Mouse (Mus musculus) heart, embryonic 15.5 days (tissue): ENCODE measurements around the gene Mtap. TPM values are rescaled to one million over a fixed set of nuclear protein-coding genes. Genes with fewer than 3 reads are reported as not detected.

ENCODE experiments used
- ATAC-seq: fragments of 200-750 bp; cut with Nextera tagmentation; replicated peaks from 2 replicates; pipeline ENCODE4 v1.8.0; 2017; ENCODE audit warnings: low read depth, moderate TSS enrichment; ENCODE audit not compliant: insufficient number of reproducible peaks, insufficient read depth, low FRiP score
- H3K27ac ChIP-seq: fragments of 300-500 bp; sonication (generic); 2 replicates; pipeline ENCODE4 v1.5.1; 2015; ENCODE audit warnings: mild to moderate bottlenecking, inconsistent platforms
- H3K27me3 ChIP-seq: fragments of 300-500 bp; sonication (generic); 2 replicates; pipeline ENCODE4 v1.6.1; 2015; ENCODE audit warnings: inconsistent platforms
- H3K36me3 ChIP-seq: fragments of 300-500 bp; sonication (generic); 2 replicates; pipeline ENCODE4 v1.6.1; 2015; ENCODE audit warnings: mild to moderate bottlenecking, inconsistent platforms
- H3K4me1 ChIP-seq: fragments of 300-500 bp; sonication (generic); replicated peaks from 2 replicates; pipeline ENCODE4 v1.6.1; 2015; ENCODE audit warnings: inconsistent platforms
- H3K4me2 ChIP-seq: fragments of 300-500 bp; sonication (generic); 2 replicates; pipeline ENCODE4 v1.6.1; 2015; ENCODE audit warnings: inconsistent platforms, mild to moderate bottlenecking, moderate library complexity
- H3K4me3 ChIP-seq: fragments of 300-500 bp; sonication (generic); 2 replicates; pipeline ENCODE4 v1.5.1; 2015; ENCODE audit warnings: mild to moderate bottlenecking, inconsistent platforms
- H3K9ac ChIP-seq: fragments of 300-500 bp; sonication (generic); 2 replicates; pipeline ENCODE4 v1.6.1; 2015; ENCODE audit warnings: mild to moderate bottlenecking, inconsistent platforms
- H3K9me3 ChIP-seq: fragments of 300-500 bp; sonication (generic); replicated peaks from 2 replicates; pipeline ENCODE4 v1.6.1; 2016; ENCODE audit warnings: inconsistent platforms
- WGBS: fragments of 180-500 bp; shearing (Covaris S2); methylation state at CpG from one replicate; pipeline ENCODE4 v1.1.7; 2015; ENCODE audit warnings: mixed read lengths; 5-methylcytosine and 5-hydroxymethylcytosine counted together
- polyA plus RNA-seq: library from polyadenylated mRNA; unstranded; fragments of >200 nt; fragmentation: Nextera tagmentation; extraction: Ambion mirVana; gene quantifications from 2 replicates; pipeline ENCODE4 v1.2.1, GENCODE M21; 2015

Mtap gene
- polyA plus RNA-seq, 1 experiment from 2014 or later = 51.9 TPM

DNA sequence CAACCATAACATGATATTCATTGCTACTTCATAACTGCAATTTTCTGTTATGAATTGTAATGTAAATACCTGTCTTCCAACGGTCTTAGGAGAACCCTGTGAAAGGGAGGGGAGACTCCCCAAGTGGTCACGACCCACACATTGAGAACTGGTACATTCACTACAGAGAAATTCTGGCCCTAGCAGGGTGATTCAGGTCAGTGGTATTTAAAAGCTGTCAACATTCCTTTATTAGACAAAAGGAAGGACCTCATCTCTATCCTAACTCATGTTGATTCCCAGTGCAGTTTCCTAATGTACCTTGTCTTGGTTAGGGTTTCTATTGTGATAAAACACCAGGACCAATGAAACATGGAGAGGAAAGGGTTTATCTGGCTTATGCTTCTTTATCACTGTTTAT is 20.9 kb upstream of the Mtap start:
- Histone ChIP-seq H3K9me3 (no peaks in the 10 kb centered on the region), H3K27me3 (no peaks in the 10 kb centered on the region)
- WGBS = 77% methylated on average over 2 of the region's 2 CpGs

DNA sequence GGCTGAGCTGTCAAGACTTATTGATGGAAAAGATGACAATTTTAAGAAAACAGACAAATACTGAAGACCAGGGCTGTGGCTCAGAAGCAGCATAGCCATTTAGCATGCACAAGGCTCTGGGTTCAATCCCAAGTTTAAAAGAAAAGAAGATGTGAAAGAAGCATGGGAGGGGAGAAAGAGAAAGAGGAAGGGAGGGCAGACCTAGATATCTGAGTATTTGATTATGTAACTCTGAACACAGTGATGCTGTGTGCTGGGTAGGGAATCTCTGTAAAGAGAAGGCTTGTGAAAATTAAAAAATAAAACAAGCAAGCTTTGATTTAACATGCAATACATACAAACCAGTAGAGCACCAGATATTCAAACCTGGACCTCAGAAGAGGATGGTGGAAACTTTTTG is 17.0 kb upstream of the Mtap start:
- H3K4me3 ChIP-seq = no peak overlapping the region
- H3K36me3 ChIP-seq = no peaks in the 10 kb centered on the region
- no peak overlapping the region for H3K4me2 ChIP-seq
- no peak overlapping the region for H3K9ac ChIP-seq
- no peak overlapping the region for H3K27ac ChIP-seq
- H3K27me3 ChIP-seq = no peaks in the 10 kb centered on the region
- ATAC-seq = no peak
- H3K9me3 ChIP-seq = no peaks in the 10 kb centered on the region
- H3K4me1 ChIP-seq = peaks cover 4% of the 10 kb centered on the region

More for the DNA sequence above, 20.9 kb upstream of the Mtap start:
- Histone ChIP-seq H3K27ac (no peak overlapping the region), H3K4me3 (no peak overlapping the region), H3K4me1 (no peaks in the 10 kb centered on the region), H3K4me2 (no peak overlapping the region), H3K36me3 (no peaks in the 10 kb centered on the region), H3K9ac (no peak overlapping the region)
- no peak for ATAC-seq

DNA sequence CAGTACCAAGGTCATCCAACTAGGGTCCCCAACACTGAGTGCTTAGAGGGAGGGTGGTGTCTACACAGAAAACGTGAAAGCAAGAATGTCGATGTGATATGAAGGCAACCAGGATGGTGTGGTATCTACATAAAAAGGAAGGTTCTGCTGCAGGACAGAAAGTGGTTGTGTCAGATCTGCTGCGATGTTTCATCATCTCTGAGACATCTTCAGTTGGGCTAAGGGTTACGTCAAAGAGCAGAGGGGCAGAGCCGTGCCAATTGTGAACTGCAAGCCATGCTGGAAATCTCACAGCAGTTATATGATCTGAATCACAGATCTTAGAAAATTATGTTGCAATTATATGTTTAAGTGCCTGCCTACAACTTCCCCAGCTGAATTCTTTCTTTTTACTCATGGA is 16.6 kb upstream of the Mtap start:
- ATAC-seq = no peak
- no peaks in the 10 kb centered on the region for H3K9me3 ChIP-seq
- no peak overlapping the region for H3K4me2 ChIP-seq
- no peak overlapping the region for H3K9ac ChIP-seq
- no peaks in the 10 kb centered on the region for H3K36me3 ChIP-seq
- H3K4me3 ChIP-seq = no peak overlapping the region
- H3K4me1 ChIP-seq = peaks cover 4% of the 10 kb centered on the region
- no peak overlapping the region for H3K27ac ChIP-seq
- H3K27me3 ChIP-seq = no peaks in the 10 kb centered on the region
- WGBS = 72% methylated on average over 5 of the region's 5 CpGs

DNA sequence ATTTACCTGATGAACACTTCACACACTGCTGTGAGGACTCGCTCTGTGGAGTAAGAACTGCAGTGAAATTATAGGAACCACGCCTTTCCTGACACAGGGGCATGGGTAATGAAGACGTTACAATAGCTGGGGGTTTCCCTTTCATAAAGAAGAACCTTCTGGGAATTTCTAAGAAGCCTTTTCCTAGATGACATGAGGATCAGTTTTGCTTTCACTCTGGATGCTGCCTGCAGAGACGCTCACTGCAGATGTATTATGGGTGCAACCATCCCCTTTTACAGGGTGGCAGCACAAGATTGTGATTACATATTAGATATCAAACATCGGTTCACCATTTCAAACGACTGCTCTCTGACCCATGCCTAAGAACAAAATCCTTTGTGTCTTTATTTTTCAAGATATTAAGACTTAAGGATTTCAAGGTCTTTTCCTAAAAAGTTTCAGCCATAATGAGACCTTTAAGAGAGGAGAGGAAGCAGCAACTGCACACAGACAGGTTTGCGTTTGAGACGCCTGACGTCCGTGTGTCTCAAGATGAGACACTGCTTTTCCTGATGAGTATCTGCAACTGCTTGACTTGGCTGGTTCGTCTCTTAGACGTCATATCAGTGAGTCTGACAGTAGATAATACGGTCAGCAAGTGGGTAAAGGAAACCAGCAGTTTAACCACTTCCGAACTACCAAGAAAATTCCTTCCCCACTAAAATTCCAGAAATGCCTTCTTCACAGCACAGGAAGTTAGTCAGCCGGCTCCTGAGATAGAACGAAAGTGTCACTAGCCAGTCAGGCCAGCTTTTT is 13.3 kb upstream of the Mtap start:
- no peak overlapping the region for H3K9ac ChIP-seq
- no peak overlapping the region for H3K27ac ChIP-seq
- H3K4me3 ChIP-seq = no peak overlapping the region; the same call in 1 of the 2 replicates

DNA sequence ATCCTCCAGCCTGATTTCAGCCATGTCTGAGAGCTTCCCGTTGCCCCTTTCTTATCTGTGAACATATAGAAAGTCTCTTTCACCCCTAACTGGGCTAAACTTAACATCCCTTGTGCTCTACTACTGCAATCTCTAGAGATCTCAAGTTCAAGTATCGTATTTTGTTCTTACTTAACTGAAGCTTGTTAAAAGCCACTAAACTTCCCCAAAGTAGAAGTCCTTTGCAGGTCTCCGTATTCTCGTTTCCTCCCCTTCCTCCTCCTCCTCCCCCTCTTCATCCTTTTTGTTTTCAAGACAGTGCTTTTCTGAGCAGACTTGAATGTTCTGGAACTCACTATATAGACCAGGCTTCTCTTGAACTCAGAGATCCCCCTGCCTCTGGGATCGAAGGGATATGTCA is 9.2 kb upstream of the Mtap start:
- Histone ChIP-seq H3K4me1 (peaks cover 8% of the 10 kb centered on the region), H3K36me3 (no peaks in the 10 kb centered on the region), H3K27me3 (no peaks in the 10 kb centered on the region), H3K4me3 (no peak overlapping the region), H3K9ac (no peak overlapping the region), H3K27ac (no peak overlapping the region), H3K4me2 (no peak overlapping the region; the same call in 1 of the 2 replicates), H3K9me3 (no peaks in the 10 kb centered on the region)
- WGBS = 45% methylated on average over 5 of the region's 5 CpGs
- no peak for ATAC-seq

More for the DNA sequence above, 13.3 kb upstream of the Mtap start:
- no peak for ATAC-seq
- H3K9me3 ChIP-seq = no peaks in the 10 kb centered on the region
- H3K36me3 ChIP-seq = no peaks in the 10 kb centered on the region
- peaks cover 8% of the 10 kb centered on the region for H3K4me1 ChIP-seq
- H3K4me2 ChIP-seq = peak overlapping the region; percentile 31
- 30% methylated on average over 16 of the region's 16 CpGs for WGBS
- H3K27me3 ChIP-seq = no peaks in the 10 kb centered on the region

DNA sequence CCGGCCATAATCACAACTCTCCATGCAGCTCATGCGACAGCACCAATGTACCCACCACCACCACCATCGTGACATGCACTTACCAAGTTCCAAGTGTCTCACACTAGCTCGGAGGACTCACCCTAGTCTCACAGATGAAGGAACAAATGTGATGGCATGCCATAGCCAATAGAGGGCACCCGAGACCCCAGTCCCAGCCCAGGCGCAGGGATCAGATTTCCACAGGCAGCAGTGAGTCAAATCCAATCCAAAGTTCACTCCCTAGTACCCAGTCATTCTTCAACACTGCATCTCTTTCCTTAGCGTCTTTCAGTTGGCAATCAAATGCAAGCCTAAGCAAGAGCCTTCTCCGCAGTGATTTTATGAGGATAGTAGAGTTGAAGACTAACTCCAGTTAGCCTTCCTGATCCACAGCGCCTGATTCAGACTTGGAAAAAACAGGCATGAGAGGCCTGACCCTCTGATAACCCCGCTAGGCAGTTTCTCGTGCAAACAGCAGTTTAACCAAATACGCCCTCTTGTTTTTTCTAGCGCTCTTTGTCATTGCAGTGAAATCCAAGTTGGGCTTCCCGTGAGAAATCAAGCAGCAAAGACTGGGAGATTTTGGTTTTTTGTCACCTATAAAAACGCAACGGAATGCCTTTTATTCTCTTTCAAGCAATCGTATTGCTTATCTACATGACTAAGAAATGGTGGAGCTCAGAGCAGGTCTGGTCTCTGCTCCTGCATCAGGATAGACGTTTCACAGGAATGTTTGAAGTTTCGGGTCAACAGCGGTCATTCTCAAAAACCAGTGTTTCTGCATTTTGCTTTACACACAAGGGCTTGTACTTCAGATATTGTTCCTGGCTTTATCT is 8.6 kb upstream of the Mtap start:
- Histone ChIP-seq H3K27ac (no peak overlapping the region), H3K36me3 (no peaks in the 10 kb centered on the region), H3K4me1 (peaks cover 8% of the 10 kb centered on the region), H3K4me2 (peak overlapping the region; percentile 19; the same call in 1 of the 2 replicates), H3K27me3 (no peaks in the 10 kb centered on the region), H3K9ac (no peak overlapping the region), H3K4me3 (no peak overlapping the region), H3K9me3 (no peaks in the 10 kb centered on the region)
- no peak; the same call in 1 of the 2 replicates for ATAC-seq
- 23% methylated on average over 20 of the region's 20 CpGs for WGBS

DNA sequence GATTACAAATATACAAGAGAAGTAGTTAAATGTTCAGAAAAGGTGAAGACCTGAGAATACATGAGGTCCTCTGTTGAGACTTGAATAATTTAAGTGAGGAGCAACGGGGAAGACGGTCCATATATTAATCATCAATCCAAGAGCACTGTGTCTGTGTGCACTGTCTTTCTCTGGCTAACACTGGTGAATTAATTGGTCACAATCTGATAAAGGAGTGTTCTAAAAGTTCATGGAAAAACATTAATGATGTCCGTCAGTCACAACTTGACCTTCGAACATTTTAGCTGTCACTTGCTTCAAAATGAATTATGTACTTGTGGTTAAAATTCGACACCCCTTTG is 8.0 kb upstream of the Mtap start:
- peaks cover 7% of the 10 kb centered on the region for H3K4me1 ChIP-seq
- H3K9me3 ChIP-seq = no peaks in the 10 kb centered on the region
- WGBS = 69% methylated on average over 5 of the region's 5 CpGs
- ATAC-seq = no peak
- no peak overlapping the region for H3K9ac ChIP-seq
- H3K4me2 ChIP-seq = no peak overlapping the region
- no peak overlapping the region for H3K4me3 ChIP-seq
- no peaks in the 10 kb centered on the region for H3K27me3 ChIP-seq
- no peak overlapping the region for H3K27ac ChIP-seq
- no peaks in the 10 kb centered on the region for H3K36me3 ChIP-seq

DNA sequence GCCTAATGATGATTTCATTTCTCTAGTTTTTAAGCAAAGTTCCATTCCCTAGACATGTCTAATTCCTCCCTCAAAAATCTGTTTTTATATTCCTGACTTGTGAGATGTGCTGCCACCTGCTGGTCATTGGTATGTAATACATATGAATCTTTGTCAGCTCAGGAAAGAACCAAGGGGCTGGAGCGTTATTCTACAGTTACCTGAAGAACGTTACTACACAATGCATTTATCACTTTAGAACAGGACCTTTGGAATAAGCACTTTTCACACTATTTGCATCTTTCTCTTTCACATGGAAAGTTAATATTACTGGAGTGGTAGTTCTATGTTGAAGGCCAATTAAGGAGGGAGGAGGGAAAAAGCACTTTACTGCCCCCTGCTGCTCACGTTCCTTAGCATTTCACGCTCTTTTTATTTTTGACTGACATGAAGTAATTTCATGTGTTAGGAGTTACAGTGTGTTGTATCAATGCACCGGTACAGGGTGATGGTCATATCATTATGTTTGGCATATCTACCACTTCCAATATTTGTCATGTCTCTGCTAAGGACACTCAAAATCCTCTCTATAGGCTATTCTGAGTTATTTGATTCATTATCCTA is 7.5 kb upstream of the Mtap start:
- no peaks in the 10 kb centered on the region for H3K9me3 ChIP-seq

DNA sequence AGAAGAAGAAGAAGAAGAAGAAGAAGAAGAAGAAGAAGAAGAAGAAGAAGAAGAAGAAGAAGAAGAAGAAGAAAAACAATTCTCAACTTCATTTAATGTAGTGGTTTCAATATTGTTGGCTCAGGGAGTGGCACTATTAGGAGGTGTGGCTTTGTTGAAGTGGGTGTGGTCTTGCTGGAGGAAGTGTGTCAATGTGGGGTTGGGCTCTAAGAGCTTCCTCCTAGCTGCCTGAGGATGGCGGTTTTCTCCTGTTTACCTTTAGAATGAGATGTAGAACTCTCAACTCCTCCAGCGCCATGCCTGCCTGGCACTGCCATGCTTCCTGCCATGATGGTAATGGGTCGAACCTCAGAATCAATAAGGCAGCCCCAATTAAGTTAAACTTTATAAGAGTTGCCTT is 5.1 kb upstream of the Mtap start:
- no peak for ATAC-seq
- H3K36me3 ChIP-seq = no peaks in the 10 kb centered on the region
- 77% methylated on average over 3 of the region's 3 CpGs for WGBS

More for the DNA sequence above, 7.5 kb upstream of the Mtap start:
- Histone ChIP-seq H3K4me1 (peaks cover 4% of the 10 kb centered on the region), H3K4me3 (peak overlapping the region; percentile 24; the same call in 1 of the 2 replicates), H3K27ac (no peak overlapping the region), H3K4me2 (peak overlapping the region; percentile 51), H3K27me3 (no peaks in the 10 kb centered on the region), H3K9ac (no peak overlapping the region), H3K36me3 (no peaks in the 10 kb centered on the region)
- no peak for ATAC-seq
- 2% methylated on average over 5 of the region's 5 CpGs for WGBS

DNA sequence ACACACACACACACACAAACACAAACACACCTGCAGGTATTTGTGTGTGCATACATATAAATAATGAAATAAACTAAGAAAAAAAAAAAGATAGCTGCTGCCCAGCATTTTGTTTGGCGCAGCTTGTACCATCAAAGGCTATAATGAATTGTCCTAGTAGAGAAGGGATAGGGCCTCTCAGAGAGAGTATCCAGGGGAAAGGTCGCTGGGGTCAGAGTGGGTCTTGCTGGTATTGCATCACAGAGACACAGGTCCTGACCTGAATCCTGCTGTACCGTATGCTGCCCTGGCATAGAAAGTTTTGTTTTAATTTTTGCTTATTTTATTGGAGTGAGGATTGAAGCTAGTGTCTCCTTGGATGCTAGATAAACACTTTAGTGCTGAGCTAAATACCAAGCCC is 566 bp upstream of the Mtap start:
- no peaks in the 10 kb centered on the region for H3K36me3 ChIP-seq
- no peak for ATAC-seq
- H3K9me3 ChIP-seq = no peaks in the 10 kb centered on the region
- H3K4me1 ChIP-seq = peaks cover 38% of the 10 kb centered on the region
- H3K4me2 ChIP-seq = peak overlapping the region; percentile 94
- H3K27ac ChIP-seq = peak overlapping the region; percentile 94; the same call in 1 of the 2 replicates
- H3K9ac ChIP-seq = peak overlapping the region; percentile 92; the same call in 1 of the 2 replicates
- H3K4me3 ChIP-seq = peak overlapping the region; percentile 97
- 45% methylated on average over 3 of the region's 3 CpGs for WGBS
- no peaks in the 10 kb centered on the region for H3K27me3 ChIP-seq

More for the DNA sequence above, 5.1 kb upstream of the Mtap start:
- H3K27me3 ChIP-seq = no peaks in the 10 kb centered on the region
- H3K9me3 ChIP-seq = no peaks in the 10 kb centered on the region
- peaks cover 10% of the 10 kb centered on the region for H3K4me1 ChIP-seq
- H3K4me3 ChIP-seq = no peak overlapping the region
- no peak overlapping the region for H3K4me2 ChIP-seq
- H3K9ac ChIP-seq = no peak overlapping the region
- H3K27ac ChIP-seq = no peak overlapping the region
